Mouse (Mus musculus) left cerebral cortex, adult 11 months (tissue): ENCODE results near the gene Zbtb8a.

Source experiments
- DNase-seq: peaks from one replicate; pipeline ENCODE4 v3.0.0; 2022; ENCODE audit warnings: low spot score

The Zbtb8a gene

DNA sequence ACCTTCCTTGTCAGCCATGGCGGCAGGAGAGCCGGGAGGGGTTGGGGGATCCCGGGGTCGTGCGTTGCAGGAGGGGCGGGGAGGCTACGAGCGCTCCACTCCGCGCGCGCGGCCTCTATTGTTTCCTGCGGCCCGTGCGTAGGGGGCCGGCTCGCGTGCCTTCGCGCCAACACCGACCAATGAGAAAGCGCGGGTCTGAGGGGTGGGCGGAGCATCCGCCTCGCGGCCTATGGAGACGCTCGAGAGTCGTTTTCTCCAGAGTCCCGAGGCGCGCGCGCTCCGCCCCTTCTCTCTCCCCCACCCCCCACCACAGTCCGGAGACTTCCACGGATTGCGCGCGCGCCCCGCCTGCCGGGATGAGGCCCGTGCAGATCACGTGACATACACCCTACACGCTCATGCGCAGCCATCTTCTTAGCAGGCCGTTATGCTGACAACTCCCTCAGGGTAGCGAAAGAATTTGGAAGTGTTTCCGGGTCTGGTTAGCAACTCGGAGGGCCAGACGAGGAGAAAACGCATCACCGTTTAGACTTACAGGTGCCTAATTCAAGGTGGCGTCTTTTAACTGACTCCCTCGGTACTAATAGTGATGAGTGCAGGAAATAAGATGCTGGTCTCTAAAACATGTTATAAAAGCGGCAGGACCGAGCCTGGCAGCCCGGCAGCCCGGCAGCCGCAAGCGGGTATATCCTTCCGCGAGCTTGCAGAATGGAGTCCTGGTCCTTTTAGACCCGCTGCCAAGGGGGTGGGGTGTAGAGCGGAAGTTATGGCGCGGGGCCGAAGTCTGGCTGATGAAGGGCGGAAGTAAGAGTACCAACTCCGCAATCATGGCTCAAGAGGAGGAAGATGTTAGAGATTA is 42.5 kb downstream of the Zbtb8a start, which contains the start of the genes Rbbp4 and Zbtb8os:
Rbbp4 (minus strand) TSS at position 155 of the 859 bp plus-strand sequence.
Zbtb8os (plus strand) TSS at position 480 of the 859 bp plus-strand sequence.
- peak; percentile 96 for DNase-seq

DNA sequence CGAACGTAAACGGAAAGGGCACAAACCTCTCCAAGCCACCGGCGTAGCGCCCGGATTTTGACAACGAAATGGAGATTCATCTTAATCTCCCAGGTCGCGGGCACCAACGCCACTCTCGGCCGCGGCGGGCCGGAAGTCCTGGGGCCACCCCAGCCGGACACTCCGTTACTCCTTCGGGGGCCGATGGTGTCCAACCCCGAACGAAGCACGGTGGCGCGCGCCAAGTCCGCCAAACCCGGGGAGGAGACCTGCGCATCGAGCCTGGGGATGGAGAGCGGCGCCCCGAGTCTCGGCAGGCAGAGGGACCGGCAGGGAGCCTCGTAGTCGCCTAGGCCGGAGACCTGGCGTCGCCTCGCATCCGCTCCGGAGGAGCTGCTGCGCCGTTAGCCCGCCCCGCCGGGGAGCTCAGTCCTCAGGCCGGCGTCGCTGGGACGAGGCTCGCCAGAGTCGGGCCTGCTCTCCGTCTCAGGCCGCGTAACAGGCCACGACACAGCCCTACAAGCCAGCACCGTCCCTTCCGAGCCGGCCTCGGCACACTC is 43.2 kb downstream of the Zbtb8a start:
- DNase-seq: no peak

DNA sequence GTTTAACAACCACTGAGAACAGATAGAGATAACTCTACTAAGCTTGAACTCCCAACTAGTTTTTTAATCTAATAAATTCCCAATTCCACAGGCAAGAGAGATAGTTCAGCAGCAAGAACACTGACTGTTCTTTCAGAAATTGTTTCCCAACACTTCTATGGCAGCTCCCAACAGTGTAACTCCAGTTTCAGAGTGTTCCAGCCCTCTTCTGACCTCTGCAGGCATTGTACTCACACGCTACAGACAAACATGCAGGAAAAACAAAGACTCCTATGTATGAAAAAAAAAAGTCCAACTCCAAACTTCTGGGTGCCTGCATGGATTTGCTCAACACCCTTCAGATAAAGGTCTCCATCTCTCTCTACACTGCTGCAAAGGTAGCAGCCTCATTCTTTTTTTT is 45.1 kb downstream of the Zbtb8a start:
- no peak for DNase-seq

DNA sequence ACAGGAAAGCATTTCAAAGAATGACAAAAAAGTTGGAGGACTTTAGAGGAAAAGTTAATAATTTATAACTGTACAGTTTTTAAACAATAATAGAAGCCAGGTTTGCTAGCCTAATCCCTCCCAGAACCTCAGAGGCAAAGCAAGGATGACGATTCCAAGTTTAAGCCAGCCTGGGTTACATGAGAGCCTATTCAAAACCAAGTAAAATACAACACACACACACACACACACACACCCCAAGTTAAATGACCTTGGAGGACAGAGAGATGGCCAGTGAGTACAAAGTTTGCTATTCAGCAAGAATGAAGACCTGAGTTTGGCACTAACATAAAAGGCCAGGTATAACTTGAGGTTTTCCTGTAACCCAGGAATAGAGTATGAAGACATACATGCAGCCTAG is 51.7 kb downstream of the Zbtb8a start:
- no peak for DNase-seq

DNA sequence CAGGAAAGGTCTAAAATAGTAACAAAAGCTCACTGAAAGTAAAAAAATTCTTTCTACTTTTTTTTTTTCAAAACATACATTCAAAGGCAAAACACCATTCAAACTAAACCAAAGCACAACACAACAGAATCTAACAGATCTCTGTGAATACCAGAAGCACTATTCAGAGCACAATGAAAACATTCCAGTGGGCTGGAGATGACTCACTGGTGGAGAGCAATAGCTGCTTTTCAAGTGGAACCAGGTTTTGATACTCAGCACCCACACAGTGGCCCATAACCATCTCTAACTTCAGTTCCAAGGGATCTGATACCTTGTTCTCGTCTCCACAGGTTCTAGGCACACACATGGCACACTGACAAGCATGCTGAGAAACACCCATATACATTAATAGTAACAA is 53.2 kb downstream of the Zbtb8a start:
- DNase-seq: no peak

DNA sequence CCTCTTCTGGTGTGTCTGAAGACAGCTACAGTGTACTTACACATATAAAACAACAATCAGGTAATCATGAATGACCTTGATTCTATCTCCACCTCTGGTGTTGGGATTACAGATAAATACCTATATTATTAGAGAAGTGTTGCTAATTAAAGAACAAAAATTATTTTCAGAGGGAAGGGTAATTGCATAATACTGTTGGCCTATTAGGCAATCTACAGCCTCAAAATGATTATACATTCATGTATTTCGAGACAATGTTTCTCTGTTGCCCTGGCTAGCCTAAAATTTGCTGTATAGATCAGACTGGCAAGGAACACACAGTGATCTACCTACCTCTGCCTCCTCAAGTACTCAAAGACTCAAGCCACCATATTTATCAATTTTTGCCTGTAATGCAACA is 54.4 kb downstream of the Zbtb8a start:
- DNase-seq: no peak

DNA sequence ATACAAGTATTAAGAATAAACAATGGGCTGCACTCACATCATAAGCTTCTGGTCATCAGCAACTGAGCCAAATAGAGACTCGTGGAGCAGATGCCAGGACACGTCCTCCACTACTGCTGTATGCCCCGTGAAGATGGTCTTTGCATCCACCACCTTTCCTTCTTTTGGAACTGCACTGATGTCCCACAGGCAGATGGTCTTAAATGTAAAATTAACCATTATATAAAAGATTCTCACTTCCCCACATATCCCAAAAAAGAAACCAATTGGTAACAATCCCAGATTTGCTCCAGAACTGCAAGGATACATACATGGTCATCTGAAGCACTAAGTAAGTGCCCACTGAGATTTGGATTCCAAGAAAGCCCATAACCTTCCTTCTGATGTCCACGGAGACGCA is 55.9 kb downstream of the Zbtb8a start:
- DNase-seq: no peak

DNA sequence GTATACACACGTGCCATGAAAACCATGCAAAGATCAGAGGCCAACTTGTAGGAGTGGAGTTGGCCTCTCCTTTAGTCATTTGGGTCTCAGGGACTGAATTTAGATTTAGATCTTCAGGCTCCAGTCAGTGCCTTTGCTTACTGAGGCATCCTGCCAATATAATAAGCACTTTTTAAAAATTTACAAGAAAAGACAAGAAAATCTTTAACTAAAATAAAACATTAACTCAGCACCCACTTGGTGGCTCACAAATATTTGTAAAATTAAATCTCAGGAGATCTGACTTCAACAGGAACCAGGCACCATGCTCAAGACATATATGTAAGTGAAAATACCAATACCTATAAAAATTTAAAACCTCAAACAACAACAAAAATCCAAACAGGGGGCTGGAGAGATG is 57.0 kb downstream of the Zbtb8a start:
- DNase-seq: no peak

DNA sequence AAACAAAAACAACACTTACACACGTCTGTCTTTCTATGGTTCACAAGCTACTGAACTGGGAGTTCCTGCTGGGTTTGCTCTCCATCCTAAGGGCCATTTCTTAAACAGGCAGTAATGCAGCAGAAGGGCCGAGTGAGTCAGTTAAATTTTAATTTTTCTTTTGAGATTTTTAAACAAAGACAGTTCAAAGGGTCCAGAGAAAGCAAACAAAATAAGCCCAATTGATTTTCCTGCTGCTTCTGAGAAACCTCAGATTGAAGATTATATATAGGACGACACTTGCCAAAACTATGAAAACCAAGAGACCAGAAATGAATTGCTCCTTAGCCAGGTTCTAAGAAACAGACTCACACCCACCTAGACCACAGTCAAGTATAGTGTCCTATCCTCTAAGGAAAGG is 64.0 kb downstream of the Zbtb8a start:
- DNase-seq: no peak

DNA sequence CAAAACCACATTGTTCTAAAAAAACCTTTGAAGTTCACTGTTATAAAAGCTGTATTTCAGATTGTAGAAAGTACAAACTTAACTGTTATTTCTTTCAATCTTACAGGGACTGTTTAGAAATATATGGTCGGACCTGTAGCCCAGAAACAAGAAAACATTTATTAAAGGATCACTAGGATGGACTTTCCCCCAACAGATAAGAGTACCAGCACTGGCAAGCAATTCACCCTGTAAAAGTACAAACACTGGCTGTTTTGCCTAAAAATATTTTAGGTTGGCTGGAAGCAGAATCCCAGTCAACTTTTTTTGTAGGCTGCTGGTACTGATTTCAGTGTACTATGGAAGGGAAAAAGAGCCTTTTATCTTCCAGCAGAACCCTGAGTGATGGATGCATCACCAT is 70.0 kb downstream of the Zbtb8a start:
- DNase-seq: no peak

DNA sequence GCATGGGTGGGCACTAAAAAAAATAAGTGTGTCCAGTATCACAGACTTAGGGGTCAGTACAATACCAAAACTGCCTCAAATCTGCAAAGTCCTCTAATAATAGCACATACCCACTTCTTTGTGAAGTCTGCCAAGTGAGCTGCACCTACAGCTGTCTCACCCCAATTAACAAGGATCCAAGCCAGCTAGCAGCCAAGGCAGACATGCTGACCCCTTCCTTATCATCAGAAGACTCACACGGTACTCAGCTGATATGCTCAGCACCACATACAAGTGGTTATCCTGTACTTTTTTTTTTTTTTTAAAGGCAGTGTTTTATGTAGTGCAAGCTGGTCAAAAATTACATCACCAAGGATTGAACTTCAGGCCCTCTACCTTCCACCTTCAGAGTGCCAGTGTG is 73.6 kb downstream of the Zbtb8a start:
- no peak for DNase-seq

DNA sequence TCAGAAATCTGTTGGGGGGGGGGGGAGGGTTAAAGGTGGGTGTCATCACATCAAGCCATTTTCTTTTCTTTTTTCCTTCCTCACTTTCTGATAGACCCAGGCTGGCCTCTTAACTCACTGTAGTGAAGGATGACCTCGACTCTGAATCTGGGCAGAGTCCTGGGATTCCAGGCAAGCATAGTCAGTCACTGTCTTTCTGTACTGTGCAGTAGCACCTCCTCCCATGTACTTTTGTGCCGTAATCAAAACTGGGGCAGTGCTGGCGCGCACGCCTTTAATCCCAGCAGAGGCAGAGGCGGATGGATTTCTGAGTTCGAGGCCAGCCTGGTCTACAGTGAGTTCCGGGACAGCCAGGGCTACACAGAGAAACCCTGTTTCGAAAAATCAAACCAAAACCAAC is 74.1 kb downstream of the Zbtb8a start:
- no peak for DNase-seq
